Mouse (Mus musculus) spleen, adult 2 months (tissue): ENCODE data around the gene Vsig8.

Experiments used
- CTCF ChIP-seq: fragments of 200-500 bp; IDR thresholded peaks from 2 replicates; pipeline ENCODE4 v1.5.1; 2011; ENCODE audit warnings: mild to moderate bottlenecking, inconsistent platforms; ENCODE audit not compliant: insufficient read depth, insufficient read length, insufficient replicate concordance; ENCODE audit errors: extremely low read depth
- POLR2A ChIP-seq: fragments of 200-500 bp; IDR thresholded peaks from 2 replicates; pipeline ENCODE4 v1.6.1; 2011; ENCODE audit warnings: low read depth, low read length, inconsistent platforms

- no peak for TF ChIP-seq CTCF
- no peak for TF ChIP-seq POLR2A
These were observed 15.9 kb upstream of the Vsig8 start for GRCm38 (mm10) chr1:172539827-172540226.
